Mouse (Mus musculus): ENCODE data around the gene Pnliprp1. TPM values are rescaled to one million over a fixed set of nuclear protein-coding genes. Genes with fewer than 3 reads are reported as not detected.

The Pnliprp1 gene
- total RNA-seq, 4 experiments from 2014 or later = not detected

DNA sequence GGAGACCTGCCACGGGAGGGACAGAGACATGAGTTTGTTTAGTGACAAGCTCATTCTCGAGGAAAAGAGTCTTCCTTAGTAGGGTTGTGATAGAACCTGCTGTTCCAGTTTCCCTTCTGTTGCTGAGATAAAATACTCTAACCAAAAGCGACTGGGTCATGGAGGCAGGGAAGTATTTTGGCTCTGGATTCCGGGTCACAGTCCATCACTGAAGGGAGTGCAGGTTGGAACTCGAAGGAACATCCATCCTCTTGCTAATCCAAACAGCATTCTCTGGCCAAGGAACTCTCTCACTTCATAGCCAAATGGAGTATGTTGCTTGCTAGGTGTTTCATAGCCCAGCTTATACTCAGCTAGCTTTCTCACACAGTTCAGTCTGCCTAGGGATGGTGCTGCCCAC, 47.8 kb downstream of the Pnliprp1 start:
- no peak for DNase-seq (ENCODE audit: low spot score in 2 of 2)

DNA sequence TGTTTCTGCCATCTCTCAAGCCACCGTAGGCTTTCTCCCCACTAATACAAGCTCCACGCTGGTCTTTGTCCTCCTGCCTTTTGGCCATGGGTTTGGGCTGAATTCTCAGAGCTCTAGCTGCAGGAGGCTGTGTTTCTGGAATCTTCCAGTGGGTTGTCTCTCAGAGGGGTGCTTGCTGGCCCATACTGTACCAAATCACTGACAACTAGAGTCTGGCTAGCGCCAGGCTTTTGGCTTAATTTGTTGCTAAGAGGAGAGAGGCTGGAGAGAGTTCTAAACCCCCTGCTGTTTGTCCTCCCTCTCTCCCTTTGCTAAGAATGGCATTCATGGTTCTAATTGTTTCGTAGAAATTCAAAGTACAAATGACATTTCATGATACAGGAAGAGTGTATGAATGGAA, 52.9 kb downstream of the Pnliprp1 start:
- DNase-seq (ENCODE audit: low spot score in 2 of 2) = no peak

DNA sequence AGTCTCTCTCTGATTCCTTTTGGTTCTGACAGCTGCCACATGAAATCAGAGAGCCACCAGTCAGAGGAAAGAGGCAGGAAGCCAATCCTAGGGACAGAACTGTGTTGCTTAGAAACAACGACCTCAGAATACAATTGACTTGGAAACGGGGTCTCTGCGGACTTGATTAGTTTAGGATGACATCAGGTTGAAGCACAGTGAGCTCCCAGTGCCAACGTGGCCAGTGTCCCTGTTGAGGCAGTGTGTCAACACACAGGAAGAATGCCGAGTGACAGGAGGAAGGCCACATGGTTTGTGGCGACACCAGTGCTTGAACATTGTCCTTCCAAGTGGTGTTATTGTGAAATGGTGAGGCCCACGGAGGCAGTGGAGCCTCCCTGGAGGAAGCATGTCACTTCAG, 55.3 kb downstream of the Pnliprp1 start:
- DNase-seq (ENCODE audit: low spot score in 2 of 2) = peak; percentile 39 to 49

DNA sequence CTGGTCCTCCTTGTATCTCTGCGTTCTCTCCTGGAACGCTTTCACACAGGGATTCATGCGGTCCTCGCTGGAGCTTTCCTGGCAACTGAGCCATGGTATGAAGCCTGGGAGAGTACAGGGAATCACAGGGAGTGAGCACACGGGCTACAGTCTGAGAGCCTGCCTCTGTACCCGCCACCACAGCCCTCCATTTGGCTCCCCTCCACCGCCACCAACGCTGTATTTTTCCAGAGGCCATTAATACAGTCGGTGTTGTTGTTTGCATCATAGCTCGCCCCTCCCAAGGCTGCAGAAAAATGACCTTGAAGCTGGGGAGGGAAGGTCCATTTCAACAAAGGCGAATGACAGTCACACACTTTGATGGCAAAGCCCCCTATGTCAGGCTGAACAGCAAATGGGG, 60.5 kb downstream of the Pnliprp1 start:
- DNase-seq (ENCODE audit: low spot score in 2 of 2) = peak in 1 of 2 experiments; percentile 43

Other genes with a start within 250 kb of the Pnliprp1 start
- gene Ccdc172, start 216.9 kb upstream of the Pnliprp1 start, total RNA-seq (2022) = not detected
- gene Pnlip, start 76.4 kb upstream of the Pnliprp1 start, total RNA-seq (2022) = 1 to 10 TPM in 3 of 4 experiments, under 1 TPM in 1; 0.89 to 1.7 (median 1.3) TPM
- under 1 TPM; 0.20 to 0.49 (median 0.23) TPM for gene Pnliprp2, start 30.8 kb downstream of the Pnliprp1 start, total RNA-seq (2022)
- gene 1700019N19Rik, start 65.6 kb downstream of the Pnliprp1 start, total RNA-seq (2022) = under 1 TPM in 1 of 4 experiments, not detected in 3; 0.33 TPM
- 1 to 10 TPM; 1.8 to 2.2 (median 1.9) TPM for gene Eno4, start 214.5 kb downstream of the Pnliprp1 start, total RNA-seq (2022)
- 100 to 1,000 TPM; 203 to 270 (median 244) TPM for gene Hspa12a, start 214.8 kb downstream of the Pnliprp1 start, total RNA-seq (2022)

Measured in layer of hippocampus, adult 8-10 months (tissue).